Mouse (Mus musculus): ENCODE measurements at regions not wholly inside any gene's neighbourhood (a gene's known extent, or its start where the extent isn't known, plus 50 kb on each side); places are given as distances from the start of the nearest gene placed in this dataset.

DNA sequence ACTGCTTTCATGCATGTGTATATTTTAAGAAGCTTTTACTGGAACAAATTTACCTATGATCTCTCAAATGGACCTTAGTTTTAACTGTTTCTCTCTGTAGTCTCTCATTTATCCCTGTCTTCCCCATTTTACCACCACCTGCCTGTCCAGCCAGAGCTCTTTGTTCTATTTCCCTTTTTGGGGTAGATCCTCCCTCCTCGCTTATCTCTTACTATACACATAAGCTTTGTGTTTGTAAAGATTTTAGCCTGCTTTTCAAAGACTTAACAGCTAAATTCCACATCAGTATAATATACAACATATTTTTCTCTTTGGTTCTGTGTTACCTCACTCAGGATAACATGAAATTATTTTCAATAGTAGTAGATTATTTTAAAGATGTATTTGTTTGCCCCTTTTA, 961.9 kb downstream of the Slitrk1 start:
- H3K4me2 ChIP-seq, result no peak overlapping the region
- no peak overlapping the region for H3K4me3 ChIP-seq (replicated peaks)
- WGBS (ENCODE audit: insufficient replicate concordance), result 43% methylated on average over 1 of the region's 1 CpGs
- DNase-seq, result no peak
- H3K27ac ChIP-seq, result no peak overlapping the region
- H3K4me1 ChIP-seq (replicated peaks), result no peaks in the 10 kb centered on the region
- no peak overlapping the region for H3K9ac ChIP-seq
- H3K27me3 ChIP-seq, result no peaks in the 10 kb centered on the region
- ATAC-seq (ENCODE audit: low read depth), result no peak
- H3K9me3 ChIP-seq (replicated peaks), result no peaks in the 10 kb centered on the region
- H3K36me3 ChIP-seq, result no peaks in the 10 kb centered on the region

GRCm38 (mm10) chr14:107903717-107904116, 1010.2 kb downstream of the Slitrk1 start:
- H3K4me3 ChIP-seq (replicated peaks), result no peak overlapping the region
- DNase-seq (no peak), ATAC-seq (ENCODE audit: low read depth) (no peak)
- no peaks in the 10 kb centered on the region for H3K4me1 ChIP-seq (replicated peaks)
- no peak overlapping the region for H3K4me2 ChIP-seq
- no peaks in the 10 kb centered on the region for H3K27me3 ChIP-seq
- H3K9me3 ChIP-seq (replicated peaks), result no peaks in the 10 kb centered on the region
- no peak overlapping the region for H3K9ac ChIP-seq
- no peak overlapping the region for H3K27ac ChIP-seq
- H3K36me3 ChIP-seq, result no peaks in the 10 kb centered on the region

DNA sequence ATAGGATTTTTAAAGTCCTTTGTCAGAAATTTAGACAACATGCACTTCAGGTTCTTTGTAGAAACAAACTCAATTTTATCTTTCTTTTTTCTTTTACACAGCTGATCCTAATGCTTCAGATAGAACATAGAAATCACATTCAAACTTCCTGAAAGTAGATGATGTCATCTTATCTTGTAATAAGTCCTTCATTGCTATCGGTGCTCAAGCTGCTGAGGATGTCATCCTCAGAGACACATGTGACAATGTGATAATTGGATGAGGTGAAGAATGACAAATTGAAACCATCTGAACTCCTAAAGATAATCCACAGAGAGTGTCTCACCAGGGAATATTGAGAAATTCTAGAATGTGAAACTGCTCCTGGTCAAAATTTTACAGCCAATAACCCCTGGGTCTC, 1012.1 kb downstream of the Slitrk1 start:
- DNase-seq, result no peak
- Histone ChIP-seq H3K4me2 (no peak overlapping the region), H3K9me3 (replicated peaks) (no peaks in the 10 kb centered on the region), H3K9ac (no peak overlapping the region), H3K4me1 (replicated peaks) (no peaks in the 10 kb centered on the region), H3K27me3 (no peaks in the 10 kb centered on the region), H3K4me3 (replicated peaks) (no peak overlapping the region), H3K36me3 (no peaks in the 10 kb centered on the region), H3K27ac (no peak overlapping the region)
- no peak for ATAC-seq (ENCODE audit: low read depth)
- WGBS (ENCODE audit: insufficient replicate concordance), result 78% methylated on average over 1 of the region's 1 CpGs

DNA sequence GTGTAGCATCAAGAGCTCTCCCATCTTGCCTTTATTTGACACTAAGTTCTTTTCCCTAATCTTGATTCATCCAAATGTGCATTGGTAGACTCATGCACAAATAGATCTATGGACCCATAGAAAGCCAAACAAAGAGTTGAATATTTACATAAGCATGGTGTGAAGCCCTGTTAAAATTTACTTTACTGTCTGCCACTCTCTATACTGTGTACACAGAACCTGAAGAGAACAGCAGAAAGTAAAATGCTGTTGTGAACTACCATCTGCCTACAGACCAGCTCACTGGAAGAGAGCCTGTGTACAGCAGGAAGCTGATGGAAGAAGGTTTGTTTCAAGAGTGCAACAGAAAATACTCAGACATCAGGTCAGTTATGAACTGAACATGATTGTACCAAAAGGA, 1053.1 kb downstream of the Slitrk1 start:
- Histone ChIP-seq H3K9me3 (replicated peaks) (no peaks in the 10 kb centered on the region), H3K27me3 (no peaks in the 10 kb centered on the region), H3K27ac (no peak overlapping the region), H3K4me2 (no peak overlapping the region), H3K4me3 (replicated peaks) (no peak overlapping the region), H3K36me3 (no peaks in the 10 kb centered on the region), H3K4me1 (replicated peaks) (no peaks in the 10 kb centered on the region), H3K9ac (no peak overlapping the region)
- peak; percentile 34; the same call in 1 of the 2 replicates for ATAC-seq (ENCODE audit: low read depth)
- no peak for DNase-seq

DNA sequence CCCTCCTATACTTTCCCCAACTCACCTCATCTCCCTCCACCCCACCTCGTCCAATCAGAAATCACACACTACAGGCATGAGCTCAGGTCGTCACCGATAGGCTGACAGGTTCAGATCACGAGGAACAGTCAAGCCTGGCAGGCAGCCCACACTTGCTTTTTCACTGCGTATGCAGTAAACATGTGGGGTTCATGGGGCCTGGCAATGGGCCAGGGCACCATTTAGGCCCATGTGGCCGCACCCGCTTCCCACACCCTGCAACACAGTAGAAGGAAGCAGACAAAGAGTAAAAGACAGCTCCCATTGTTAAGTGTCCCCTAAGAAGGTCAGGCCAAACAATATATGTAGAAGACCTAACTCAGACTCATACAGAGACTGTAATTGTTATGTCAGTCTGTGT, 1064.3 kb downstream of the Slitrk1 start:
- no peaks in the 10 kb centered on the region for H3K4me1 ChIP-seq (replicated peaks)
- whole genome bisulfite sequencing (ENCODE audit: insufficient replicate concordance), result 73% methylated on average over 7 of the region's 7 CpGs
- no peak for ATAC-seq (ENCODE audit: low read depth)
- no peaks in the 10 kb centered on the region for H3K36me3 ChIP-seq
- H3K9me3 ChIP-seq (replicated peaks), result no peaks in the 10 kb centered on the region
- H3K27ac ChIP-seq, result no peak overlapping the region
- no peaks in the 10 kb centered on the region for H3K27me3 ChIP-seq
- DNase-seq, result no peak
- H3K4me2 ChIP-seq, result no peak overlapping the region
- H3K4me3 ChIP-seq (replicated peaks), result no peak overlapping the region
- H3K9ac ChIP-seq, result no peak overlapping the region

GRCm38 (mm10) chr14:107845289-107846215, 1068.4 kb downstream of the Slitrk1 start:
- H3K4me3 ChIP-seq (replicated peaks), result no peak overlapping the region
- H3K4me1 ChIP-seq (replicated peaks), result no peaks in the 10 kb centered on the region
- no peak overlapping the region for H3K9ac ChIP-seq
- 68% methylated on average over 3 of the region's 3 CpGs for WGBS (ENCODE audit: insufficient replicate concordance)
- no peaks in the 10 kb centered on the region for H3K27me3 ChIP-seq
- H3K4me2 ChIP-seq, result no peak overlapping the region
- DNase-seq (no peak), ATAC-seq (ENCODE audit: low read depth) (no peak)
- no peaks in the 10 kb centered on the region for H3K36me3 ChIP-seq
- no peaks in the 10 kb centered on the region for H3K9me3 ChIP-seq (replicated peaks)
- no peak overlapping the region for H3K27ac ChIP-seq

- no peaks in the 10 kb centered on the region for H3K27me3 ChIP-seq
- 61% methylated on average over 2 of the region's 2 CpGs for WGBS (ENCODE audit: insufficient replicate concordance)
Measured at GRCm38 (mm10) chr14:107844533-107844932, 1069.4 kb downstream of the Slitrk1 start.

DNA sequence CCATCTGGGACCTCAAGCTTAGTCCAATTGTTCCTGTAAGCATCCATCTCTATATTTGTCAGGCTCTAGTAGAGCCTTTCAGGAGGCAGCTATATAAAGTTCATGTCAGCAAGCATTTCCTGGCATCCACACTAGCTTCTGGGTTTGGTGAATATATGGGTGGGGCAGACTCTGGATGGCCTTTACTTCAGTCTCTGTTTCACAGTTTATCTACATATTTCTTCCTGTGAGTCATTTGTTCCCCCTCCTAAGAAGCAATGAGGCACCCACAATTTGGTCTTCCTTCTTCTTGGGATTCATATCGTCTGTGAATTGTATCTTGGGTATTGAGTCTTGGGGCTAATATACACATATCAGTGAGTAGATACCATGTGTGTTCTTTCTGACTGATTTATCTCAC, 1081.0 kb downstream of the Slitrk1 start:
- H3K9ac ChIP-seq, result no peak overlapping the region
- no peak overlapping the region for H3K4me3 ChIP-seq (replicated peaks)
- no peak for ATAC-seq (ENCODE audit: low read depth)

More at GRCm38 (mm10) chr14:107844533-107844932, 1069.4 kb downstream of the Slitrk1 start:
- DNase-seq (no peak), ATAC-seq (ENCODE audit: low read depth) (no peak)
- no peaks in the 10 kb centered on the region for H3K36me3 ChIP-seq
- no peak overlapping the region for H3K4me3 ChIP-seq (replicated peaks)
- no peaks in the 10 kb centered on the region for H3K9me3 ChIP-seq (replicated peaks)
- no peaks in the 10 kb centered on the region for H3K4me1 ChIP-seq (replicated peaks)
- H3K9ac ChIP-seq, result no peak overlapping the region
- no peak overlapping the region for H3K4me2 ChIP-seq
- H3K27ac ChIP-seq, result no peak overlapping the region

GRCm38 (mm10) chr14:107785242-107785641, 1128.7 kb downstream of the Slitrk1 start:
- H3K9me3 ChIP-seq (replicated peaks), result no peaks in the 10 kb centered on the region
- no peak for ATAC-seq (ENCODE audit: low read depth)
- no peak overlapping the region for H3K4me3 ChIP-seq (replicated peaks)
- no peak for DNase-seq
- no peaks in the 10 kb centered on the region for H3K36me3 ChIP-seq
- no peaks in the 10 kb centered on the region for H3K4me1 ChIP-seq (replicated peaks)
- no peak overlapping the region for H3K9ac ChIP-seq
- 38% methylated on average over 1 of the region's 1 CpGs for WGBS (ENCODE audit: insufficient replicate concordance)
- H3K4me2 ChIP-seq, result no peak overlapping the region
- no peak overlapping the region for H3K27ac ChIP-seq
- H3K27me3 ChIP-seq, result no peaks in the 10 kb centered on the region

More for the DNA sequence above, 1081.0 kb downstream of the Slitrk1 start:
- Histone ChIP-seq H3K4me2 (no peak overlapping the region), H3K27me3 (no peaks in the 10 kb centered on the region), H3K9me3 (replicated peaks) (no peaks in the 10 kb centered on the region), H3K36me3 (no peaks in the 10 kb centered on the region), H3K27ac (no peak overlapping the region), H3K4me1 (replicated peaks) (no peaks in the 10 kb centered on the region)
- 58% methylated on average over 1 of the region's 1 CpGs for WGBS (ENCODE audit: insufficient replicate concordance)
- no peak for DNase-seq

All from liver, embryonic 13.5 days (tissue).